Mouse (Mus musculus): ENCODE results near the gene Cdh13.

Gene Cdh13

GRCm38 (mm10) chr8:118306957-118307356 lies 23.4 kb downstream of the Cdh13 start:
- DNase-seq (ENCODE audit: low spot score) = no peak

GRCm38 (mm10) chr8:118309106-118309505 lies 25.6 kb downstream of the Cdh13 start:
- no peak for DNase-seq (ENCODE audit: low spot score)

DNA sequence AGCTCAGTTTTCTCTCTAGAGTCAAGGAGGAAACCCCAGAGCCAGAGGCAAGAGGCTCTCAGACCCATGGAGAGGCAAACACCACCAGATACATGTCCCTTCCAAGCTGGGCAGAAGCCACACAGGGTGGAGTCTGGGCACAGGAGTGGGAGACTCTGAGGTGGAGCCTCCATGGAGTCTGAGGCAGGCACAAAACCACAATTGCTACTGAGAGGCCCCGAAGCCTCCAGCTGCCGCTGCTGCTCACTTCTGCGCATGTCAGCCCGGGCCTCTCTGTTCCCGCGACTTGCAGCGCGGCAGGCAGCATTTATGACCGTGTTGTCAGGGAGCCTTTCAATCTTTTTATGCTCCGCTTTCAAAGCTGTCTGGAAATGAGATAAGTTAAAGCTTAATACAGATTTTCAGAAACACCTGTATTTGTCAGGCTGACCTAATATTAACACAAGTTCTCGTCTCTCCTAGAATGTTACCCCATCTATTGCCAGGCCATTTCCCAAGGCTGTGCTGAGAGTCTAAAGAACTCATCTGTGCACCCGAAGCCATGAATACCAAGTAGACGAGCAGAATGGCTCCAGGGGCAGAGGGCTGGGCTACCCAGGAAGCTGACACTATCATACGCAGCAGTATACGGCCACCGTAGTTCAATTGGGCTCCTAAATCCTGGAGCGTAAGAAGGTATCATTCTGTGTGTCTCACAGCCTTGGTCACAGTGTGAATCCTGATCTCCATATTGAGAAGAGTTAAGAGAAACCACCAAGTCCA lies 30.1 kb downstream of the Cdh13 start:
- no peak for DNase-seq (ENCODE audit: low spot score)

DNA sequence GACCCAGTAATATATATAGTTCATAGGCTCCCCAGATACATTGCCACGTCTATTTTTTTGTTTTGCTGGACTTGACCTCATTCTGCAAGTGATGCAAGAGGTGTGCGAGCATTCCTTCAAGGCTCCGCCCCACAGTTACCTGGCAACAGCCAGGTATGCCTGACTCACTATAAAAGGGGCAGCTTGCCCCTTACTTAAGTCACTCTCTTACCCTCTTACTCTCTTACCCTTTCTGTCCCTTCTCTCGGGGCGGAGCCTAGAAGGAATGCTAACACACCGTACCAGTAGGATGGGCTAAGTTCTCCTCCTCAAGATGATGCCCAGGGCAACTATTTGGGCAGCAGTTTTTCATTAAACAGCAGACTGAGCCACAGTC lies 30.6 kb downstream of the Cdh13 start:
- peak; percentile 29 for DNase-seq (ENCODE audit: low spot score)

DNA sequence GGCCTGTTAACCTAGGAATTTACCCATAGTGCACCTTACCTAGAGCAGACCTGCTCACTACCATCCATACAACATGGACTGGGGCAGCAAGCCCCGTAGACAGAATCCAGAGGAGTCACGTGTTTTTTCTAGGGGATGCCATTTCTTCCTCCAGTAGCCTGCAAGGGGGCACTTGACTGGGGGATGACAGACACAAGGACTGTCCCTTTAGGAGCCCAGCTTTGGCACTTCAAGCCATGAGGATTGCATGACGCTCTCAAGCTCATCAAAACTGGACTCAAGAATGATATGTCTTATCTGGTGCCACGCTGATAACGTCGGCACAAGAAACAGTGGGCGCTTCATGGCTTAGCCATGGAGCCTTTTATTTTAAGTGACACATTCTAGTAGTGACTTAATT lies 31.4 kb downstream of the Cdh13 start:
- no peak for DNase-seq (ENCODE audit: low spot score)

DNA sequence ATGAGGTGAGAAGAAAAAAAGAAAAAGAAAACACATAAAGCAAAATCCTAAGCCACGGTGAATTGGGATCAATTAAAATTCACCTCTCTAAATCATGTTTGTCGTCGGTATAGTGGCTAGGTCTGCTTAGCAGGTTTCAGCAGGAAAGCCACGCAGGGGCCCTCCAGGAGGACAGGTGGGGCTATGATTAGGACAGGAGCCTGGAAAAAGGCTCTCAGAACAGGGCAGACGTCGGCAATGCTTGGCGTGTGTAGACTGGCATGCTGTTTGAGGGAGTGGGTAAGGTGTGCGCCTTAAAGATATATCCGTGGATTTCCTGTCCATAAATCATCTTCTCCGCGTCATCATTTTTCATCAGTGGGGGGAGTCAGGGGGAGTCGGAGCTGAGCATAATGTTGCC lies 32.9 kb downstream of the Cdh13 start:
- DNase-seq (ENCODE audit: low spot score) = no peak

DNA sequence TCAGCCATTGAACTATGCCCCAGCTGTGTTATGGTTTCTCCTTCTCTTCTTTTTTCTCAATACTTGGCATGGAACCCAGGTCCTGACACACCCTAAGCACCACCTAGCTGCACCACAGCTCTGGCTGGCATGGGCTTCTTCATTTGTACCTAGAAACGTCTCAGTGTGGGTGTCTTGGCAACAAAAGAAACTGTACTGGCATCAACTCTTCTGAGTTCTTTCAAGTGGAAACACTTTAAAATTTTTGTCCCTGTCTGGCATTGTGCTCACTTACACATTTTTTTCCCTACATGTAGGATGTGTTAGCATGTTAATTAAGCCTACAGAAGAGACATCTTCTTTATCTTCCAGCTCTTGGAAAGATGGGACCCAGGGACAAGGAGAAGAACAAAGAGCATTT lies 37.0 kb downstream of the Cdh13 start:
- no peak for DNase-seq (ENCODE audit: low spot score)

GRCm38 (mm10) chr8:118323421-118323820 lies 39.9 kb downstream of the Cdh13 start:
- no peak for DNase-seq (ENCODE audit: low spot score)

DNA sequence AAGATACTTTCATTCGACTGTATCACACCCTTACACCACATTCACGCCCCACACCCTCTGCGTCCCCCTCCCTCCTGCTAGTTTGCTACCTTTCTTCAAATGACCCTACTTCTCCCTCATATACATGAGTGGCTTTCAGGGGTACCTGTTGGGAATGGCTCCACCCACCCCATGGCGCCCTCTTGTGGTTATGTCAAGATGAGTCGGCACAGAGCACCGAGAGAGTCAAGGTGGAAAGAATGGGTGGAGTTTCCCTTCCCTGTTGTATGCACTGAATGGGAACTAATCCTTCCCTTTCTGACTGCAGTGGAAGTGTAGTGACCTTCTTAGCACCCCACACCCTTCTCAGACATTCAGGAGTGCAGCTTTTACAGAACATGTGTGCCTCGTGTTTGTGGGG lies 51.4 kb downstream of the Cdh13 start:
- peak; percentile 0 for DNase-seq (ENCODE audit: low spot score)

- no peak for DNase-seq (ENCODE audit: low spot score)
Measured at GRCm38 (mm10) chr8:118339711-118340110, 56.2 kb downstream of the Cdh13 start.

DNA sequence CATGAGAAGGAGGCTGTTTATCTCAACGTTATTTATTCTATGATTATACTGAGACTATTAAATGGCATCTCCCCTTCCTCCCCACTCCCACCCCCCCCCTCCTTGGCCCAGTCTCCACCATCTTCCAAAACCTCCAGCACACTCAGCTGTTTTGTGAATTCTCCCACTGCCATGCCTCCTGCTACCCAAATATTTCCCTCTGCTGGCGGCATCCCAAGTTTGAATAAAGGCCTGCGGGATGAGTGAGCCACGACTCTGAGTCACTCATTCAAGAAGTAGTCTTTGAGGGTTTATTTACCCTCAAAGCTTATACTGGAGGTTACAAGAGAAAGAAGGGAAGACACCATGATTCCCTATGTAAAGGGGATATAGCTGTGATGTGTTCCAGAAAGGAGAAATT lies 59.7 kb downstream of the Cdh13 start:
- no peak for DNase-seq (ENCODE audit: low spot score)

- no peak for DNase-seq (ENCODE audit: low spot score)
Measured at GRCm38 (mm10) chr8:118348710-118349489, 65.4 kb downstream of the Cdh13 start.

GRCm38 (mm10) chr8:118350136-118350535 lies 66.6 kb downstream of the Cdh13 start:
- DNase-seq (ENCODE audit: low spot score) = no peak

- no peak for DNase-seq (ENCODE audit: low spot score)
Measured at GRCm38 (mm10) chr8:118353022-118353421, 69.5 kb downstream of the Cdh13 start.

DNA sequence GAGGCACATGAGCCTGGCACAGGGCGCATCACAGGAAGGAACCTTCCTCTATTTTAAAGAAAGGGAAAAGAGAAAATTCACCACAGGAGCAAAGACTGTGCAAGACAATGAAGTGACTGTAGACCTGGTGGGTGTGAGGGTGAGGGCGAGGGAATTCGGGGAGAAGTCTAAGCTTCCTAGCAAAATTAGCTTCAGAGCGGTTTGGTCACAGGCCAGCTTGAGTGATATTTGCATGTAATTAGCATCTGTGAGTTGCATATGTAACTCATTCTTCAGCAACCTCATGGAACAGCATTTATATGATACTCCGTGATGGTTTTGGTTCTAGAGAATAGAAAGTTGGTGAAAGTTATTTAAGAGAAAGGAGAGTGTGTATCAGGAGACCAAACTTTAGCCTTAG lies 73.5 kb downstream of the Cdh13 start:
- no peak for DNase-seq (ENCODE audit: low spot score)

- DNase-seq (ENCODE audit: low spot score) = no peak
Measured at GRCm38 (mm10) chr8:118357596-118357995, 74.1 kb downstream of the Cdh13 start.

GRCm38 (mm10) chr8:118363781-118364180 lies 80.2 kb downstream of the Cdh13 start:
- no peak for DNase-seq (ENCODE audit: low spot score)

GRCm38 (mm10) chr8:118373092-118373491 lies 89.6 kb downstream of the Cdh13 start:
- no peak for DNase-seq (ENCODE audit: low spot score)

DNA sequence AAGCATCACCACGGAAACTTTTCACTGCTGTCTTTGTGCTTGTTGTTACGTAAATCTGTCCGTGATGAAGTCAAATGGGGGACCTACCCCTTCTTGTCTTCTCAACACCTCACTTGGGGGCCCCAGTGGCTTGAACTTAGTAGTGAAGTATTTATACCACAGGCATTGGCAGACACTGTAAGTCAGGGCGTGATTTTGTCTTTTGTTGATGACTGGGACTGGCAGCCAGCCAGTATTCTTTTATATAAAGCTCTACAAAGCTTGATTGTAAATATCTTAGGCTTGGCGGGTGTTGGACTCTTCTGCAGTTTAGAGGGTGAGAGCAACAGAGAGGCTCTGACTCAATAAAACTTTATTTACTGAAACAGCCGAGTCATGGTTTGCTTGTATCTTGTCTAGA lies 91.2 kb downstream of the Cdh13 start:
- DNase-seq (ENCODE audit: low spot score) = no peak

DNA sequence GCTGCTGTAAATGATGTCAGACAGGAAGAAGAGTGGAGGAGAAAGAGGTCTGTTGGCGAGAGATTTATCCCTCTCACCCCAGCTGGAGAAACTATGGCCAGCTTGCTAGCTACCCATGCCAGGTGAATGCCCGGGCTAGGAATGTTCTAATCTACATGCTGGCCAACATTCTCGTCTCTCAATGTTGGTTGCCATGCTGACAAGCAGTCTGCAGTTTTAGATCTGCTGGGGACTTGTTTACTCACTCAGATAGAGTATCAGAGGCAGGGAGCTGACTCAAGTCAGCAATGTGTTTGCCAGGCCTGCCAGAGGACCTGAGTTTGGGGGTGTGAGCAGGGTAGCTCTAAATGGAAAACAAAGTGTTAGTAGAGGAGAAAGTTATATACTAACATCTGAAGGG lies 93.3 kb downstream of the Cdh13 start:
- peak; percentile 8 for DNase-seq (ENCODE audit: low spot score)

DNA sequence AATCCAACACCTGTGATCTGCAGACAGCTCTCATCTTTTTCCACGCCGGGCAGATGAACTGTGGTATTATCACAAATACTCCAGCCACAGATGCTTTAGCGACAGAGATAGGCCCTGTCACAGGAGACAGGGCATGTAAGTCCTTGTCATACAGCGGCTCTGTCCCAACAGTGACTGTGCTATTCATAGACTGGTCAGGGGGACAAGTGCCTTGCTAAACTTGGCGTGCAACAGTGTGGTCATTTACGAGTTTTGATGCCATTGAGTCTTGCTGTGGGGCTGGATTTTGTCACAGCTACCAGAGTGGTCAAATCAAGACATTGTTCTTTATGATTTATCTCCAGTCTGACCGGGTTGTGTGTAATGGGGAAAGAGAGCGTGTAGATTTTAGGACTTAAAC lies 95.5 kb downstream of the Cdh13 start:
- no peak for DNase-seq (ENCODE audit: low spot score)

DNA sequence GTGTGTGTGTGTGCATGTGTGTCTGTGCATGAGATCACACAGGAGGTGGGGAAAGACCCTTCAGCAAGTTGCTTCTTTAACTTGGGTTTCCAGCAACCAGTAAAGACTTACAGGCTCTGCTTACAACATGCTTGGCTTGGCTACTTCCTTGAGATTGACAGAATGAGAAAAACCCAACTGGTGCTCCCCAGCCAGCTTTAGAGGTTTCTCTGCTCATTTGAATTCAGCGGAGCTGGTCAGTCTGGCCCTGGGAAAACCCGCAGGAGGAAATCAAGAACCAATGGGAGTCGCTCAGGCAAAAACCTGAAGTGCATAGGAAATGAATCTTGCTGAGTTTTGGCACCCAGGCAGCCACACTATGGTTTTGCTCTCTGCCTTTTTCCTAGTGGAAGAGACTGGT lies 96.1 kb downstream of the Cdh13 start:
- no peak for DNase-seq (ENCODE audit: low spot score)

DNA sequence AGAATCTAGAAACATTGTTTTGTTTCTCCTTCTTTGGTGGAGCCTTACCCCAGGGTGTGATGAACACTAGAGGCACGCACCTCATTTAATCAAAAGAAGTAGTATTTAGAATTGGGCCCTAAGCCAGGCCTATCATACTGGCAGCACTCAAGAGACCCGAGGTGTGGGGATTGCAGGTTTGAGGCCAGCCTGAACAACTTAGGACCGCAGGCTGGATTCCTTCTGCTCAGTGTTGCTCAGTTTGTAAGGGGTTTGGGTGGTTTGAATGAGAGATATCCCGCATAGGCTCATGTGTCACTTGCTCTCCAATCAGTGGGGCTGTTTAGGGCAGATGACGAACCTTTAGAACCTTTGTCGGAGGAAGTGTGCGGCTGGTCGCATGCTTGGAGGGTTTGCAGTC lies 96.5 kb downstream of the Cdh13 start:
- DNase-seq (ENCODE audit: low spot score) = no peak

GRCm38 (mm10) chr8:118380782-118381181 lies 97.2 kb downstream of the Cdh13 start:
- no peak for DNase-seq (ENCODE audit: low spot score)
